Mouse (Mus musculus): ENCODE results near the gene Dnm1l.
"Not testable (repeated sequence)": the region's sequence is repeated elsewhere in the genome, so short reads cannot be mapped to it uniquely, and the experiment has no call there.

Gene Dnm1l

DNA sequence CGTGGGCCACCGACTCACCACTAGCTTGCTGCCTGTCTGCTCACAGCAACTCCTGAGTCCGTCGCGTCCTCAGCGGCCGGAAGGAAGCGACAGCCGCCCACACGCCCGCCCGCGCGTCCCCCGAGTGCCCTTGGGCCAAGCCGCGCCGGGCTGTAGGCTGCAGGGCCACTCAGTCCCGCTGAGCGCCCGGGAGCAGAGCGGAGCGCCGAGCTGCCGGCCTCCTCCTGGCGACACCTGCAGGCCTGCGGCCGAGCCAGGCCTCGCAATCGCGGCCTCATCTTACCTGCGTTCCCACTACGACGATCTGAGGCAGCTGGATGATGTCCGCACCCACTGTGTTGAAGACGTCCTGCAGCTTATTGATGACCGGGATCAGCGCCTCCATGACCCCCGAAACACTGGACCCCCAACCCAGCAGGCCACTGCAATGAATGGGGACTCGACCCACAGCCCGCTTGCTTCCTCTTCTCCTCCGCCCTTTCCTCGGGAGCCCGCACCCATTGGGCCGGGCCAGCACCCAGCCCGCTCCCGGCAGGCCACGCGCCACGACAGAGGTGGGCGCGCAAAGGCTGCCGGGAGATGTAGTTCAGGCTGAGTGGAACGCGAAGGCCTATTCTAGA is at the start of gene Dnm1l:
Gene Dnm1l (minus strand): TSS at position 479 of the 620 bp plus-strand sequence.
- DNase-seq (ENCODE audit: low read depth, low spot score), result peak; percentile 83

DNA sequence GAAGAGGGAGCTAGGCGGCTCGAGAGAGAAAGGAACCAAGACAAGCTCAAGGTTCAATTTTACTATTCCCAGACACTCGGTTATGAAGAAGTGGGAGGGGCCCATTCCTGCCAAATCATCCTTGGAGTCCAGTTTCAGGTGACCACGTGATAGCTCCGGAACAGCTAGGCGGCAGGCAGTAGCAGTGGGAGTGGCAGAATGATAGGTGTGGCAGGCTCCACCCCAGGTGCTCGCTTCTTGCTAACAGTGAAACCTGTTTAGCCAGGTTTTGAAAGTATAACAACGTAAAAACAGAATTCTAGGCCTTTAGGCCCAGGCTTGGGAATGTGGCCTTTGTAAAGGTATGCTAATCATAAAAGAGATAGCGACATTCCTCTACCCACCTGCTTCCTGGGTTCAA is 8.5 kb upstream of the Dnm1l start:
- DNase-seq (ENCODE audit: low read depth, low spot score), result not testable (repeated sequence)

GRCm38 (mm10) chr16:16359101-16359482 is 333 bp upstream of the Dnm1l start:
- not testable (repeated sequence) for DNase-seq (ENCODE audit: low read depth, low spot score)

GRCm38 (mm10) chr16:16357908-16358307 is 851 bp downstream of the Dnm1l start:
- DNase-seq (ENCODE audit: low read depth, low spot score), result no peak

GRCm38 (mm10) chr16:16346420-16346819 is 12.3 kb downstream of the Dnm1l start:
- DNase-seq (ENCODE audit: low read depth, low spot score), result no peak

- no peak for DNase-seq (ENCODE audit: low read depth, low spot score)
These were observed 32.9 kb downstream of the Dnm1l start for GRCm38 (mm10) chr16:16325775-16326336.

DNA sequence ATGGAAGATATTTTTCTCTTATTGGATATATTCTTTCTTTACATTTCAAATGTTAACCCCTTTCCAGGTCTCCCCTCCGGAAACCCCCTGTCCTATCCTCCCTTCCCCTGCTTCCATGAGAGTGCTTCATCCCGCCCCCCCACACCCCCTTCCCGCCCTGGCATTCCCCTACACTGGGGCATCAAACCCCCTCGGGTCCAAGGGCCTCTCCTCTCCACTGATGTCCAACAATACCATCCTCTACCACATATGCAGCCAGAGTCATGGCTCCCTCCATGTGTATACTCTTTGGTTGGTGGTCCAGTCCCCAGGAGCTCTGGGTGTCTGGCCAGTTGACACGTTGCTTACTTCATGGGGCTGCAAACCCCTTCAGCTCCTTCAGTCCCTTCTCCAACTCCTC is 47.4 kb downstream of the Dnm1l start:
- no peak for DNase-seq (ENCODE audit: low read depth, low spot score)

DNA sequence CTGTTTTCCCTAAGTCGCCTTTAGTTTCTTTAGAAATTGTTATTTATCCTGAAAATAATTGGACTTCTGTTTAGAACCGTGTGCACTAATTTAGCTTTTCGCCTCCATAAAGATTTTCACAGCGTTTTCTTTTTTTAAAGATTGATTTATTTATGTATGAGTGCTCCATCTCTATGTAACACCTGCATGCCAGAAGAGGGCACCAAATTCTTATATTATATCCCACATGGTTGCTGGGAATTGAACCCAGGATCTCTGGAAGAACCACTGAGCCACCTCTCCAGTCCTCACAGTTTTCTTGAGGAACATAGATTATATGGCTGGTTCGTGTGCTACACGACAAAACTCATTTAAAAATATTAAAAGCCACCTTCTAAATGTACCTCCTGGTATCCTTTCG is 54.9 kb downstream of the Dnm1l start:
- peak; percentile 8 for DNase-seq (ENCODE audit: low read depth, low spot score)

- DNase-seq (ENCODE audit: low read depth, low spot score), result peak; percentile 25
These were observed 55.5 kb downstream of the Dnm1l start for GRCm38 (mm10) chr16:16303138-16303827.

GRCm38 (mm10) chr16:16302369-16303137 is 56.2 kb downstream of the Dnm1l start, which contains the start of gene Yars2:
Gene Yars2 (plus strand): TSS chr16:16302965.
- DNase-seq (ENCODE audit: low read depth, low spot score), result peak; percentile 78

GRCm38 (mm10) chr16:16273752-16274151 is 85.0 kb downstream of the Dnm1l start:
- no peak for DNase-seq (ENCODE audit: low read depth, low spot score)

- DNase-seq (ENCODE audit: low read depth, low spot score), result no peak
These were observed 85.8 kb downstream of the Dnm1l start for GRCm38 (mm10) chr16:16272978-16273377.

DNA sequence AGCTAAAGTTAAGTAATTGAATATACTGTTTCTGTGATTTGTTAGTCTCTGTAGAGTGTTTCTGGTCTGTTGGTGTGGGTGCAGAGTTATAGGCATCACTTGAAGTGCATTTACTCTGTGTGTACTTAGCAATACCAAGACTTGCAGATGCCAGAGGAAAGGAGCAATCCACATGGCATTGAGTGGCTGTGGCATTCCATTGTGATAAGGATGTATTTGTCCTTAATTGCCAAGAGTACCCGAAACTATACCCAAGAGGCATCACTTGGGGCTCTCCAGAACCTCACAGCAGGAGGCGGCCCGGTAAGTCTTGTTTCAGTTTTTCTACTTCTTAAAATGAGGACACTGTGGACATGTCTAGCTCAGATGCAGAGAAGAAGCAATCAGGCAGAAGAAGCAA is 96.3 kb downstream of the Dnm1l start:
- no peak for DNase-seq (ENCODE audit: low read depth, low spot score)
